Comparison of ENCODE assay signal across 11 mouse cellular contexts in genomic region chr4:155238276-155238675, GRCm38 (mm10). TPM values are rescaled to one million over a fixed set of nuclear protein-coding genes. Genes with fewer than 3 reads are reported as not detected.
DNase-seq lines count a peak whose midpoint lies in the region; ATAC-seq and TF ChIP-seq lines count a peak whose summit lies in the region.
"Had no signal": no experiment of that assay in that cellular context is flagged by ENCODE, and none has a peak within 500 bp of the region (broad histone marks: within the 10 kb centered on the region; RNA-seq: fewer than 3 reads in every experiment).

No protein-coding gene starts in this region.

- no peak for TF ChIP-seq CTCF in heart, adult 2 months (IDR thresholded peaks at IDR 0.05)

- no peak for TF ChIP-seq EP300 in heart, adult 2 months (IDR thresholded peaks at IDR 0.05; ENCODE audit: insufficient read depth, low read depth, low read length)

- peak overlapping the region; percentile 60 for H3K27ac ChIP-seq in heart, adult 2 months
- H3K27ac ChIP-seq in forebrain, embryonic 15.5 days (replicated peaks) = no peak overlapping the region
- H3K27ac ChIP-seq: hindbrain, postnatal 0 days had no signal

- H3K9ac ChIP-seq in heart, adult 2 months (ENCODE audit: low read depth, low read length) = no peak overlapping the region
- H3K9ac ChIP-seq in forebrain, embryonic 15.5 days (replicated peaks) = no peak overlapping the region

- peaks cover 29% of the 10 kb centered on the region for H3K4me1 ChIP-seq in heart, adult 2 months (ENCODE audit: control insufficient read depth, insufficient read depth, low read length)
- H3K4me1 ChIP-seq in forebrain, embryonic 15.5 days = peaks cover 34% of the 10 kb centered on the region

- intact Hi-C loops in heart, adult 2 months (cut with DNase I) = no loop called here
- intact Hi-C loops in heart, postnatal 25 days (cut with DNase I) = no loop called here

- DNase-seq in heart, adult 2 months = peak; percentile 52 to 61
- DNase-seq in heart, postnatal 25 days (ENCODE audit: low spot score) = no peak
- DNase-seq in fibroblast of lung, adult 2 months (ENCODE audit: low read depth) = peak; percentile 90
- DNase-seq in kidney, adult 9 months = peak; percentile 94
- peak; percentile 83 for DNase-seq in lung, postnatal 10 days
- DNase-seq: spleen, adult 18-20 months had no signal

- H3K27me3 ChIP-seq in heart, adult 2 months (ENCODE audit: control insufficient read depth, insufficient read depth, low read length) = no peaks in the 10 kb centered on the region
- H3K27me3 ChIP-seq in forebrain, embryonic 15.5 days = no peaks in the 10 kb centered on the region

- H3K79me2 ChIP-seq in heart, adult 2 months (replicated peaks; ENCODE audit: control insufficient read depth, insufficient read depth, low read length) = no peaks in the 10 kb centered on the region

- H3K9me3 ChIP-seq in forebrain, embryonic 15.5 days = no peaks in the 10 kb centered on the region

- no peak overlapping the region for H3K4me3 ChIP-seq in heart, adult 2 months
- H3K4me3 ChIP-seq in forebrain, embryonic 15.5 days = no peak overlapping the region

- TF ChIP-seq POLR2A in heart, adult 2 months (IDR thresholded peaks at IDR 0.05; ENCODE audit: insufficient read depth, low read depth, low read length) = no peak

- H3K36me3 ChIP-seq in heart, adult 2 months (ENCODE audit: control insufficient read depth, insufficient read depth, low read length) = no peaks in the 10 kb centered on the region; the same call in 1 of the 2 replicates
- H3K36me3 ChIP-seq in forebrain, embryonic 15.5 days = no peaks in the 10 kb centered on the region

- H3K4me2 ChIP-seq in forebrain, embryonic 15.5 days (replicated peaks) = no peak overlapping the region

- 40% methylated on average over 5 of the region's 5 CpGs for WGBS in heart, adult 2 months
- WGBS in forebrain, embryonic 15.5 days = 84% methylated on average over 5 of the region's 5 CpGs

- no peak for ATAC-seq in erythroid progenitor cell, adult 5-6 weeks (replicated peaks; ENCODE audit: low FRiP score, poor library complexity, severe bottlenecking)
- no peak for ATAC-seq in activated CD4-positive, CD25-positive, alpha-beta regulatory T cell, adult 4 months
- ATAC-seq in forebrain, embryonic 15.5 days (replicated peaks) = no peak
- ATAC-seq: hindbrain, postnatal 0 days; midbrain, embryonic 16.5 days had no signal

RNA-seq across cellular contexts. Expression of gene Faap20, which starts 11.3 kb away (rescaled TPM):
- total RNA-seq in heart, adult 2 months (2021) = 10 to 100 TPM; 14.4 to 16.7 TPM
- polyA plus RNA-seq in heart, adult 2 months (2012; rRNA removed) = 26.7 and 30.3 TPM in 2 replicates
- 10 to 100 TPM; 13.5 to 15.5 TPM for total RNA-seq in heart, postnatal 25 days (2021)
- 4.0 and 6.7 TPM in 2 replicates for total RNA-seq in erythroid progenitor cell, adult 5-6 weeks (2015; ENCODE audit: low replicate concordance)
- total RNA-seq in erythroid progenitor cell, adult 5-6 weeks (2017; ENCODE audit: low replicate concordance) = 2.1 and 2.2 TPM in 2 replicates
- polyA plus RNA-seq in activated CD4-positive, CD25-positive, alpha-beta regulatory T cell, adult 4 months (2017; shearing (Covaris generic)) = 10 to 100 TPM; 45.1 to 54.9 TPM
- polyA plus RNA-seq in forebrain, embryonic 15.5 days (2015; fragmentation: Nextera tagmentation; extraction: Ambion mirVana) = 88.2 and 89.3 TPM in 2 replicates

RNA-seq across cellular contexts. Expression of gene Ski, which starts 15.9 kb away (rescaled TPM):
- total RNA-seq in heart, adult 2 months (2021) = 10 to 100 TPM; 56.7 to 56.8 TPM
- 34.9 and 46.0 TPM in 2 replicates for polyA plus RNA-seq in heart, adult 2 months (2012; rRNA removed)
- 10 to 100 TPM; 55.0 to 63.9 TPM for total RNA-seq in heart, postnatal 25 days (2021)
- 5.0 and 9.7 TPM in 2 replicates for total RNA-seq in erythroid progenitor cell, adult 5-6 weeks (2015; ENCODE audit: low replicate concordance)
- total RNA-seq in erythroid progenitor cell, adult 5-6 weeks (2017; ENCODE audit: low replicate concordance) = 1.7 and 2.7 TPM in 2 replicates
- polyA plus RNA-seq in activated CD4-positive, CD25-positive, alpha-beta regulatory T cell, adult 4 months (2017; shearing (Covaris generic)) = 10 to 100 TPM; 24.7 to 25.0 TPM
- 14.3 TPM in 2 replicates for polyA plus RNA-seq in forebrain, embryonic 15.5 days (2015; fragmentation: Nextera tagmentation; extraction: Ambion mirVana)

Comparison
In these comparisons a context has a peak if more than half of its experiments do, and no peak if none do; other contexts are left out.
1. RNA of gene Ski, which starts 15.9 kb away (total RNA-seq): 55.0 to 63.9 TPM in heart, postnatal 25 days and 56.7 to 56.8 TPM in heart, adult 2 months; 1.7 to 9.7 TPM in erythroid progenitor cell, adult 5-6 weeks; every median in the first group is over 4 times any median in the second.